In genomic region chr2:129801231-129802029, GRCm38 (mm10) we compare ENCODE assay signal across 8 mouse cellular contexts. TPM values are rescaled to one million over a fixed set of nuclear protein-coding genes. Genes with fewer than 3 reads are reported as not detected.
A peak's percentile ranks its signal among the peaks of the same experiment; 100 is the strongest.
DNase-seq lines count a peak whose midpoint lies in the region; ATAC-seq and TF ChIP-seq lines count a peak whose summit lies in the region.

No protein-coding gene starts in this region.

- DNase-seq in 416B (ENCODE audit: low read depth), result peak; percentile 78
- peak; percentile 88 for DNase-seq in embryonic facial prominence, embryonic 14.5 days (ENCODE audit: low spot score)
- peak; percentile 93 for DNase-seq in heart, adult 8-10 months (ENCODE audit: low spot score)
- peak; percentile 78 to 90 for DNase-seq in kidney, adult 8-10 months
- peak; percentile 79 to 91 for DNase-seq in spleen, adult 18-20 months

- no peak; the same call in 1 of the 2 replicates for TF ChIP-seq POLR2A in bone marrow, adult 2 months (IDR thresholded peaks at IDR 0.05; ENCODE audit: borderline replicate concordance, control insufficient read depth, low read depth, low read length)

- no peaks in the 10 kb centered on the region; the same call in 1 of the 2 replicates for H3K4me1 ChIP-seq in bone marrow, adult 2 months (ENCODE audit: control insufficient read depth, insufficient read depth, low read length)
- peaks cover 13% of the 10 kb centered on the region for H3K4me1 ChIP-seq in embryonic facial prominence, embryonic 14.5 days (ENCODE audit: control insufficient read depth, insufficient read depth, low read length)
- H3K4me1 ChIP-seq in limb, embryonic 13.5 days, result peaks cover 48% of the 10 kb centered on the region
- peaks cover 40% of the 10 kb centered on the region for H3K4me1 ChIP-seq in midbrain, embryonic 15.5 days

- H3K9ac ChIP-seq in embryonic facial prominence, embryonic 14.5 days (ENCODE audit: low read depth, low read length), result peak overlapping the region; percentile 86
- H3K9ac ChIP-seq in limb, embryonic 13.5 days, result peak overlapping the region; percentile 95
- peak overlapping the region; percentile 86 for H3K9ac ChIP-seq in midbrain, embryonic 15.5 days

- H3K36me3 ChIP-seq in embryonic facial prominence, embryonic 14.5 days (ENCODE audit: control insufficient read depth, insufficient read depth, low read length), result peaks cover 23% of the 10 kb centered on the region
- H3K36me3 ChIP-seq in limb, embryonic 13.5 days, result peaks cover 24% of the 10 kb centered on the region; the same call in 1 of the 2 replicates
- H3K36me3 ChIP-seq in midbrain, embryonic 15.5 days (replicated peaks), result no peaks in the 10 kb centered on the region

- no peaks in the 10 kb centered on the region for H3K9me3 ChIP-seq in embryonic facial prominence, embryonic 14.5 days (ENCODE audit: control insufficient read depth, low read length)
- no peaks in the 10 kb centered on the region for H3K9me3 ChIP-seq in limb, embryonic 13.5 days
- H3K9me3 ChIP-seq in midbrain, embryonic 15.5 days, result no peaks in the 10 kb centered on the region

- ATAC-seq in embryonic facial prominence, embryonic 14.5 days (ENCODE audit: low read depth), result peak; percentile 83
- peak; percentile 79 for ATAC-seq in limb, embryonic 13.5 days (ENCODE audit: low FRiP score, low read depth)
- peak; percentile 85 for ATAC-seq in midbrain, embryonic 15.5 days (replicated peaks)

- TF ChIP-seq CTCF in bone marrow, adult 2 months (IDR thresholded peaks at IDR 0.05; ENCODE audit: control insufficient read depth, insufficient read depth, low read length), result no peak

- peak overlapping the region; percentile 82 for H3K4me2 ChIP-seq in embryonic facial prominence, embryonic 14.5 days (ENCODE audit: low read depth, low read length)
- H3K4me2 ChIP-seq in limb, embryonic 13.5 days (replicated peaks), result peak overlapping the region; percentile 93
- H3K4me2 ChIP-seq in midbrain, embryonic 15.5 days, result peak overlapping the region; percentile 88

- under 1% methylated on average over 73 of the region's 73 CpGs for WGBS in bone marrow, adult 2 months
- 1% methylated on average over 53 of the region's 73 CpGs for WGBS in embryonic facial prominence, embryonic 14.5 days
- WGBS in limb, embryonic 13.5 days, result under 1% methylated on average over 72 of the region's 73 CpGs
- under 1% methylated on average over 73 of the region's 73 CpGs for WGBS in midbrain, embryonic 15.5 days

- H3K27ac ChIP-seq in bone marrow, adult 2 months (ENCODE audit: control insufficient read depth, insufficient read depth, low read depth, low read length, poor library complexity), result peak overlapping the region; percentile 82
- H3K27ac ChIP-seq in embryonic facial prominence, embryonic 14.5 days (replicated peaks; ENCODE audit: low read depth, low read length), result peak overlapping the region; percentile 97
- H3K27ac ChIP-seq in limb, embryonic 13.5 days, result peak overlapping the region; percentile 96
- peak overlapping the region; percentile 98 for H3K27ac ChIP-seq in midbrain, embryonic 15.5 days

- no peaks in the 10 kb centered on the region for H3K27me3 ChIP-seq in embryonic facial prominence, embryonic 14.5 days (replicated peaks; ENCODE audit: control insufficient read depth, insufficient read depth, low read length)
- no peaks in the 10 kb centered on the region for H3K27me3 ChIP-seq in limb, embryonic 13.5 days
- H3K27me3 ChIP-seq in midbrain, embryonic 15.5 days (replicated peaks), result no peaks in the 10 kb centered on the region

- H3K4me3 ChIP-seq in bone marrow, adult 2 months (replicated peaks; ENCODE audit: control insufficient read depth, low read depth, low read length), result peak overlapping the region; percentile 91
- peak overlapping the region; percentile 72 for H3K4me3 ChIP-seq in embryonic facial prominence, embryonic 14.5 days (ENCODE audit: low read depth, low read length)
- H3K4me3 ChIP-seq in limb, embryonic 13.5 days, result peak overlapping the region; percentile 95
- peak overlapping the region; percentile 73 for H3K4me3 ChIP-seq in midbrain, embryonic 15.5 days

RNA-seq across cellular contexts. Expression of gene Stk35, which starts 1.1 kb away (rescaled TPM):
- polyA plus RNA-seq in bone marrow, adult 2 months (2011; ENCODE audit: insufficient read depth, insufficient read length, low replicate concordance, missing spikeins), result 5.0 and 7.0 TPM in 2 replicates
- polyA plus RNA-seq in embryonic facial prominence, embryonic 14.5 days (2014; fragmentation: Nextera tagmentation; extraction: Ambion mirVana), result 12.7 and 13.7 TPM in 2 replicates
- 10 to 100 TPM; 17.0 to 21.8 (median 19.9) TPM for total RNA-seq in heart, adult 8-10 months (2022)
- polyA plus RNA-seq in limb, embryonic 13.5 days (2015; fragmentation: Nextera tagmentation; extraction: Ambion mirVana), result 10.1 and 10.3 TPM in 2 replicates
- 8.6 and 9.5 TPM in 2 replicates for polyA plus RNA-seq in midbrain, embryonic 15.5 days (2015; fragmentation: Nextera tagmentation; extraction: Ambion mirVana)

Comparison
In these comparisons a context has a peak if more than half of its experiments do, and no peak if none do; other contexts are left out.
1. Peak in every context shown above with its lines: DNase-seq, ATAC-seq, H3K4me3 ChIP-seq and H3K27ac ChIP-seq.